Mouse (Mus musculus): ENCODE data around the gene Gsta3. TPM values are rescaled to one million over a fixed set of nuclear protein-coding genes. Genes with fewer than 3 reads are reported as not detected.
"Not testable (repeated sequence)": the region's sequence is repeated elsewhere in the genome, so short reads cannot be mapped to it uniquely, and the experiment has no call there.

The Gsta3 gene
- 1 to 10 TPM; 1.2 to 1.8 TPM for total RNA-seq (2021)

- no peak for DNase-seq
Observed at GRCm38 (mm10) chr1:21239911-21240898, at the start of gene Gsta3. Gsta3 (plus strand) TSS chr1:21240589.

DNA sequence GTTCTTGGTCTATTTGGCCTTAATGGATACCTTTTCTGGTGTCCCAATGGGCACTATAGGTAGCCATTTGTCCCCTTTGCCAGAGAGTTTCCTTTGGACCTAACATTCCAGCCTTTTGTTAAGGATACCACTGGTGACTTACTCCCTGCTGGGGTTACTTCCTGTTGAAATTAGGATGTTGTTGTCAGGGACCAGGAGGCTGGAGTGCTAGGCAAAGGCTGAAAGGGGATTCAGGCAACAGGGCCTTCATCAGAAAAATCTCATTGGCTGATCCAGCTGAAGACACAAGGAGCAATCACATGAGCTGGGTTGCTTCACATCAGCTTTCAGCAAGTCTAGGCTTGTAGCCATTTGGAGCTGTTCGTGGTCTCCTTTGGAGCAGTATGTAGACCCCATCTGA lies 34.1 kb upstream of the Gsta3 start:
- no peak for DNase-seq

DNA sequence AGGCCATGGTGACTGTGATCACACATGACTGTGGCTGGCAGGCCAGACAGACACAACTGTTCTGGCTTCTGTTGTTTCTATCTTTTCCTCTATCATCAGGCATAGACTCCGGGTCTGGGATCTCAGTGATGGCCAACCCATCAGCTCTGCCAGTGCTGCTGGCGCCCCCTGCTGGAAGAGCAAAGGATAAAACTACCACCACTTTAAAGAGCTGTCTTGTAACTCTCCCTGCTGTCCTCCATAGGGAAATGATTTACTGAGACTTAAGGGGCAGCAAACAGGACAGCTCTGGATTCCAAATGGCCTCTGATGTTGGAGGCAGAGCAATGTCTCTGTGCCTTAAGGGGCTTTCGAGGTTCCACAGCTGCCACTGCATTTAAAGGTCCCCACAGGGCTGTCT lies 26.9 kb upstream of the Gsta3 start:
- not testable (repeated sequence) for DNase-seq

DNA sequence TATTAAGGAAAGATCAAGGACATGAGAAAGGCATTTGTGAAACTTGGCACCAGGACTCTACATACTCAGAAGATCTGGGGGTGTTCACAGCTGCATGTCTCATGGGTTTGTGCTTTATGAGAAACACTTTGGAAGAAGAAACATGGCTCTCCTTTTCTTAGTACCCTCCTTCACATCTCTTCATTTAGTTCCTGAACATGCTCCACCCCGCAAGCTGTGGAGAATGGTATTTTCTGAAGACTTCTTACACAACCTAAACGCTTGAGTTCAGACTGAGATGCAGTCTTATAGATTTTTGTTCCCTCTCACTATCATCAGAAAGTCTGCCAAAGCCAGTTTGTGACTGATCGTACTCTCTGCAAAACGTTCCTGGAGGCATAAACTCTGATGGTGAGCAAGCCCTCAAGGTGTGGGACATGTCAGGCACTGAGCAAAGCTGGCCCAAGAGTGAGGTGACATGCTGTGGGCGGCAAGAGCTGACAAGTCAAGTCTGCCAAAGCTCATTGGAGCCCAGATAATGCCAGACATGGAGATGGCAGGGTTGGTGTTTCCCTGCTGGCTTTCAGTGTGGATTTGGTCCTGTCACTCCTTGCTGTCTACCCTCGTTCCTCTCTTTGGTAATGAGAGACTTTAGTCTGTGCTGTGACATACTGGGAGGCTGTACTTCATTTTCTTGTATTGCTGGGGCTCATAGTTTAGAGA lies 26.2 kb upstream of the Gsta3 start:
- not testable (repeated sequence) for DNase-seq

GRCm38 (mm10) chr1:21218489-21218919 lies 21.9 kb upstream of the Gsta3 start, which contains the start of gene Tmem14a:
Tmem14a (plus strand) TSS chr1:21218575.
- DNase-seq = peak; percentile 85 to 86

- no peak for DNase-seq
Observed at GRCm38 (mm10) chr1:21227756-21228395, 12.5 kb upstream of the Gsta3 start.

GRCm38 (mm10) chr1:21228740-21229722 lies 11.4 kb upstream of the Gsta3 start:
- not testable (repeated sequence) for DNase-seq

GRCm38 (mm10) chr1:21230376-21230775 lies 10.0 kb upstream of the Gsta3 start:
- no peak for DNase-seq

DNA sequence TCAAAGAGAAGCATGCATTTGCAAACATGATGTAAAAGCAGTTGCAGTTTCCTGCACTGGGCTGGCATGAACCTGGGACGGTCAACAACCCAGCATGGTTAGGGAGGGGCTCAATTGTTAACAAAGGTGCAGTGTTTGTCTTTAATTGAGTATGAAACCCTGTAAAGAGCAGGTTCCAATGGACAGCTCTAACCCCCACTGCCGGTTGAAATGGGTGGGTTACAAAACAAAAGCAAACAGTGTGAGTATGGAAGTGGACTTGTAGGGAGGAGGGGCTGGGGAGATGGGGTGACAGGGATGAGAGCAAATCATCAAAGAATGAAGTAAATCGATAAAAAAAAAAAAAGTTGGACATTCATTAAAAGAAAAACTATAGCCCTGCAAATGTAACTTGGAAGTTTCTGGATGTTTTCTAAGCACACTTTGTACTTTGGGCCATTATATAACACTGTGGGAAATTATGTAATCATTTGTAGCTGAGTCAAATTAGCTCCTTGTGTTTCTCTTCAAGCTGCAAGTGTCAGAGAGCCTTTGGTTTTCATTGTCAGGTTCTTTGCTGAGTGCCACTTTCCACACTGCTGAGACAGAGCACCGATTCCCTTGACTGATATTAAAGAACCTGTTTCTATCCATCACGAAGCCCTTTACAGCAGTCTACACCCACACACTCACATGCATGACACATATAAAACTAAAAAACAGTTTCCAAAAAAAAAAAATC lies 8.5 kb upstream of the Gsta3 start:
- DNase-seq = no peak

GRCm38 (mm10) chr1:21232516-21232915 lies 7.9 kb upstream of the Gsta3 start:
- DNase-seq = no peak

GRCm38 (mm10) chr1:21235359-21235758 lies 5.0 kb upstream of the Gsta3 start:
- DNase-seq = no peak

DNA sequence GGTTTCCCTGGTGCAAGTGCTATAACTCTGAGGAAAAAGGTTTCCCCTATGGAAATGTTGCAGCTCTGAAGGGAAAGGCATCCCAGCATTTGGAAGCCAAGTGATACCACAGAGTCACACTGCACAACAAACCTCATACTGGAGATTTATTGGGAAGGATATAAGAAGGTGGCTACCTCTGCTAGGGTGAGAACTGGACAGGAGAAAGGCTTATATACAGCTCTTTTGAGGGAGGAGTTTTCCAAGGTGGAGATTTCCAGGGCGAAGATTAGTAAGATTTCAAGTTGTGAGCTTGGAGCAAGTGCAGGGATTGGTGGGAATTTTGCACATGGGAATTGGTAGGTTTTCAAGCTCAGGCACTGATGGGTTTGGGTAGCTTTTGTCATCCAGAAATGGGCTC lies 707 bp downstream of the Gsta3 start:
- no peak for DNase-seq

DNA sequence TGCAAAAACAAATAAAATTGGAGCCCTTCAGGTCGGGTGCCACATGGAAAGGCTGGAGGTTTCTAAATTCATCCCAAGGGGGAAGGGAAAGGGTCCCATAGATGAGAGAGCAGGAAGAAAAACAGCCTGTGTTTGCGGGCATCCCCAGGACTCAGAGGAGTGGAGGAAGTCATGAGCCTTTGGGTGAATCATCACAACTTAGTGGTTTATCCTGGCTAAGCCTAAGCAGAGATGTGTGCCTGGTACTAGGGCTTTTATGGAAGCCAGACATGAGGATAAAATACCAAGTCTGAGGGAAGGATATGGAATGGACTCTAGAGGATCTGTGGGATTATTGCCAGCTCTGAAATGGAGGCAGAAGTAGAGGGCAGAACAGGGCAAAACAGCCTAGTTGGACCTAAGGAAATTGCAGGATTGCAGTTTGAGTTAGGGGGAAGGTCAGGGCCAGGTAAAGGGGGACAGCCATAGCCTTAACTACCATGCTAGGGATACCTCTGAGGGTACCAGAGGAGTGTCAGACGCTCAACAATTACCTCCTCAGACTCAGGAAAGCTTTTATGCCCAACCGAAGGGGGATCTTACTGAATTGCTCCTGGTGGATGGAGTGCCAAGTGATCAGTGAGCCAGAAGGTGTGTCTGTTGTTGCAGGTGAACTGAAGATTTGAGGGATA lies 4.0 kb downstream of the Gsta3 start:
- no peak for DNase-seq

GRCm38 (mm10) chr1:21246136-21246535 lies 5.7 kb downstream of the Gsta3 start:
- DNase-seq = no peak

DNA sequence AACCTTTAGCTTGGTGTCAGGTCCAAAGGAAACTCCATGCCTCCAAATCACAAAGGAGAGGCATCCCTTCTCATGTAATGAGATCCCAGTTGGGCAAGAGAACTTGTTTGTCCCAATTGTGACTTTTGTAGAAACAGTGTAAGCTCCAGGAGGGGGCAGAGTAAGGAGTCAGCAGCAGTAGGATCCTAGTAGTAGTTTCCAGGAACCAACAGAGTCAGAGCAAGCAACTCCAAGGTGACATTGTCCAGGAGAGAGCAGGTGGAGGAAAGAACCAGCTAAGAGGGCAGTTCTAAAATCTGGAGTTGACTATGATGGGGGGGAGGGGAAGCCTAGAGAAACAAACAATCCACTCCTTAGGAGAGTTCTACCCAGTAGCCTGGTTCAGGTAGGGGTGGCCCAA lies 7.5 kb downstream of the Gsta3 start:
- DNase-seq = no peak

GRCm38 (mm10) chr1:21248560-21249390 lies 8.4 kb downstream of the Gsta3 start:
- DNase-seq = no peak

GRCm38 (mm10) chr1:21251661-21252060 lies 11.3 kb downstream of the Gsta3 start:
- no peak for DNase-seq

DNA sequence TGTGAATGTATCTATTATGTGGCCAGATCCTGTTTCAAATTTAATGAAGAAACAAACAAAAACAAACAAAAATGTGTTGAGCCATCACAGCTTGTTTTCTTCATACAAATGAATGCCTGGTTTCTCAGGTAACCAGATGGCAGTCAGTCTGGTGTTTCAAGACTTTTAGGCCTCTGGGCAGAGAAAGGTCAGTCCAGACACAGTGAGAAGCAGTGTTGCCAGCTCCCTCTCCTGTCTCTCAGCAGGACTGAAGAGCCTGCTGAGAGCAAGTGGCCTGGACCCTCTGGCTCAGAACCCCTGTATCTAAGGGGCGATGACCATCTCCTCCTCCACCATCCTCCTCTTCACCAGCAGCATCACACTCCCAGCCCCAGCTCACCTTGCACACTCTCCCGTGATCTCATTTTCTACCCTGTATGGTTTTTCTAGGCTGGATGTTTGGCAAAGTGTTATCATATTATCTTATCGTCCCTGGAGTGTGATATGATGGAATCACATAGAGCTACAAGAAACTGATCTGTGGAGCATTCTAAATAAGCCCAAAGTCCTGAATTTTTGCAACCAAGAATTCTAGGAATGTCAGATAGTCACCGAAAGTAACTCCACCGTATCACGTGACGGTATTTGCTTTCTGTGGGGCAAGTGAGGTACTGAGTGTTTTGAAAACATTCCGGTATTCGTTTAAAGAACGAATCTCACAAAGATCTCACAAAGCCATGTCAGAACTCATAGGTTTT lies 12.3 kb downstream of the Gsta3 start:
- DNase-seq = no peak

- DNase-seq = no peak
Observed at GRCm38 (mm10) chr1:21253303-21253650, 12.9 kb downstream of the Gsta3 start.
